Mouse (Mus musculus) right cerebral cortex, postnatal 14 days (tissue): ENCODE measurements around the gene Mis18a.

Experiments
- DNase-seq: peaks from one replicate; pipeline ENCODE4 v3.0.0; 2022

Gene Mis18a

DNA sequence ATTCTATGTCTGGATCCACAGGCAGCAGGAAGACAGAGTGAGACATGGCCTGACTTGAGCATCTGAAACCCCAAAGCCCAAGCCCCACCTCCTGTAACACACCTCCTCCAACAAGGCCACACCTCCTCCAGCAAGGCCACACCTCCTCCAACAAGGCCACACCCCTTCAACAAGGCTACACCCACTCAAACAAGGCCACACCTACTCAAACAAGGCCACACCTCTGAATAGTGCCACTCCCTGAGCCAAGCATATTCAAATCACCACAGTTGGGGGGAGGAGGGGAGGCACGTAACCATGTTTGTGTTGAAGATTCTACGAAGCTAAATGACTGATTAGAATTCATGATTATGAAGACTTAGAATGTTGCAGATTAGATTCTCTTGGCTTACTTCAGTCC, 25.7 kb downstream of the Mis18a start:
- DNase-seq: no peak

DNA sequence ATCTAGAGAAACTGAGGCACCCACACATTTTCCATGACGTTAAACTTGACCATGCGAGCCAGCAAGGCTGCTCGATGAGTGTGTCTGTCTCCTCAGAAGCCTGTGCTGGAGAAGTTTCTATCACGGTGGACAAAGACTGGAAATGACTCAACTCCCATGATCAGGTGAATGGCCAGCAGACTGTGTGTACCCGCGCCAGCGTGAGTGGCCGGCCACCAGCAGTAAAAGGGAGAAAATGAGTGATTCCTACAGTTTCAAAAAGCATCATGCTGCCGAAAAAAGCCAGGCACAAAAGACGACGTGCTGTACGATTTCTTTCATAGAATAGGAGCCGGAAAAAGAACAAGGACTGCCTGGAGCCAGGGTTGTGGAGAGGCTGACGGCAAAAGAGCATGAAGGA, 27.8 kb downstream of the Mis18a start:
- DNase-seq: no peak

DNA sequence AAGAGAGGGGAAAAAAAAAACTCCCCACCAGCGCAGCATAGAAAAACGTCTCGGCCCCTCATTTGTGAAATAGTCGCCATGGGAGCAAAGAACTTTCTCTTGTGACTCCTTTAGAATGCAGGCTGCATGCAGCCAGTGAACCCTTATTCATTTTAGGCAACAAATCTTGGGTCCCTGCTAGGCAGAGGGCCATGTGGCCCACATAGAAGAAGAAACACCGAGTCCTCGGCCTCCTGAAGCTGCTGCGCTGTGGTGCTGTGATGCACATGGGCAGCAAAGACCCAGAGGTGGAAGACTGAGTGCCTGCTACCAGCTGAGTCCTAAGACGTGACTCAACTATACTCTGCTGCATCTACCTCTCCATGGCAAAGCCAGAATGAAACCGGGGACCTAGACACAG, 30.9 kb downstream of the Mis18a start:
- DNase-seq: no peak

DNA sequence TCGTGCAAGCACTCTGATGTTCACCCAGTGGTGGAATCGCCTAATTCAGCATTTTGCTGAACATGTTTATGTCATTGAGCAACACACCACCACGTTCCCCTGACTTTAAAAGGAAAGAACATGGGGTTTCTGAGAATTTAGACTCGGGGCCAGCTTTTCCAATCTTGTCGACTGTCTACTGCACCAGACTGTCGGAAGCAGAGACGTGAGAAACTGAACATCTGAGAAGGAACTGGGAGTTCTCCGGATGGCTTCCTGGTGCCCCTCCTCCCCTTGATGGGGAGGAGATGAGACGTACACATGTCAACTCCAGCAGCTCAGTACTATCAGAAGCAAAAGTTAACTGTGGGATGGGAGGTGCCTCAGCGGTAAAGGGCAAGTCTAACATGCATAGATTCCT, 32.1 kb downstream of the Mis18a start:
- DNase-seq: no peak

DNA sequence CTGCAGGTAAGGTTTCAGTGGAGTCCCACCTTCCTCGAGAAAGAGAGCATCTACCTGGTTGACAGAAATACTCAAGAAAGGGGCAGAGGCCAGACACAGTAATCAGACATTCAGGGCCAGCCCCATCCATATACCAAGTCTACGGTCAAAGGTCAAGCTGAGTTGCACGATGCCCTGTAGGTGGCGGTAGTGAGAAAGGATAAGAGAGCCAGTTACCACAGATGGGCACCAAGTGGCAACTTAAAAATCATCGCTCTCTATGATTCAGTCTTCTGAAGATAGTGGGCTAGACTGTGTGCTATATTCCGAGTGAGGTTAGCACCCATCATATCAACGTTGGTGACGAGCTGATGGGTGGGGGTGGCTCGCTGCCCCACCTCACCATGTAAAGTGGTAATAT, 32.5 kb downstream of the Mis18a start:
- no peak for DNase-seq

DNA sequence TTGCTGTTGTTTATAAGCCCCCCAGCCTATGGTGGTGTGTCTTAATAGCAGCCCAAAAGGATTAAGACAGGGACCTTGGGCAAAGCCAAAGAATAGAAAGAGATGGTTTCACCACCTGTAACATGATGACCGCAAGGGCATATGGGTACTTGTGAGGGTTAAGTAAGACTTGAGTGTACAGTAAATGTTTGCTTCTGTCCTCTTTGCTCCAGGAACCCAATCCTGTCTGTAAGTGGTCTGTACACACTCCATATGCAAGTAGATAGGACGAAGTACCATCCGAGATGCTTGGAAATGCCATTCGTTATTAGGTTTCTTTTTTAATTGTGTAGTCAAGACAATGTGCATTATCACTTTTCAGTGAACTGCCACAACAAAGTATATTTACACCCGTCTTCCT, 33.6 kb downstream of the Mis18a start:
- no peak for DNase-seq

DNA sequence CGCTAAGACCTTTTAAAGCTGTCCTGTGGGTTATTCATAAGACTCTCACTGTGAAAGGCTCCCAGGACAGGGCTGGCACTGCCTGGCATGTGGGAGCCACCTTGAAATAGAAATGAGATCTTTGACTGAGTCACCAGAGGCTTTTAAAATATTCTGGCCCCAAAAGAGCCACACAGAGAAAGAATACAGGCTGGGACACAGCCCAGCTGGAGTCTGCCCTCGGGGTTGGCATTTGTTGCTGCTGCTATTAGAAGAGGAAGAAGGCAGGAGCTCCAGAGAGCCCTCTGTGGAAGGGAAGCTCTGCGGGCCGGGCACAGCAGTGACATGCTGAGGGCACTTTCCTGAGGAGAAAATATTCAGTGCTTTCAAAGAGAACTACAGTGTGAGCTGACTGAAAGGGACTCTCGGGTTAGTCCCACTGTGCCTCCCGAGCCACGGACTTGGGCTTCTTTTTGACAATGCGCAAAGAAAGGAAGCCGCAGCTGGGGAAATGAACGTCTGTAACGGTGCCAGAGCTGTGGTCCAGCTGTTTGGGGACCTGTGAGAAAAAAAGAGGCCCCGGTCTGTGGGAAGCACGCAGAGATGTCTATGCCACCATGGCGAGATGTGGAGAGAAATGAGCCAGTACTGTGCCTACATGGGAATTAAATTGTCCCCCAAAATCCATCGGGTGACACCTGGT, 34.4 kb downstream of the Mis18a start:
- no peak for DNase-seq

DNA sequence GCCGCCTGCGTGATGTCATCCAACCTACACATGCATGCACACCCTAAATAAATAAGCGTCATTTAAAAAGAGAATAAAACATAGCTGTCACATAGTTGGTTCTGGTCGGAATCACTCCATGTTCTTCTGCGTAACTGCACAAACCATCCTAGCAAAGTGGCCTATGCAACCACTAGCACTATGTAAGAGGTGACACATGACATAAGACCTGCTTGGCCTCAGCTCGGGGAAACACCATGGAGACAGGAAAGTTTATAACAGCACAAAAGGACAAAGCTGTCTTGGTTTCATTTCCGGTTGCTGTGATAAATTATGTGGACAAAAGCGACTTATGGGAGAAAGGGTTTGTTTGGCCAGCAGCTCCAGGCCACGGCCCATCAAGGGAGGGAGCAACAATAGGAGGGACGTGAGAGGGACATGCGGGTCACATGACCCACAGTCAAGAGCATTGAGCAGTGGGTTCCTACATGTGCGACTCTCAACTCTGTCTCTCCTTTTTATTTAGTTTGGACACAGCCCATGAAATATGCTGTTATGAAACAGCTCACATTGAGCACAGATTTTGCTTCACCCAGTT, 39.4 kb downstream of the Mis18a start:
- DNase-seq: no peak

DNA sequence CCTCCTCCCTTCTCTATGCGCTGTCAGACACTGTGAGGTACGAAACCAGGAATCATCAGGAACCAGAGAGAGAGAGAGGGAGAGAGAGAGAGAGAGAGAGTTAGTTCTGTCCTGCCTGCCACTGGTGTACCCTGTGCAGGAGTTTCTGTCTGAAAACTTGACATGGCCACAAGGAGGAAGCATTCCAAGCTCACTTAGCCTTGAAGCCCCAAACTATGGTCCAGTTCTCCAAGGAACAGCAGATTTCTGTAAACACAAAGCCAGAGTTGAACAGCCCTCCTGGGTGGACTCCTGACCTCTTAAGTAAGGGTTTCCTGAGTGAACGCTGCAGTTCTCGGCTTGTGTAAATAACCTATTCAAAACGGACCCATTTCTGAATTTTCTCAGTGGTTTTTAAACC, 40.2 kb downstream of the Mis18a start:
- DNase-seq: no peak

DNA sequence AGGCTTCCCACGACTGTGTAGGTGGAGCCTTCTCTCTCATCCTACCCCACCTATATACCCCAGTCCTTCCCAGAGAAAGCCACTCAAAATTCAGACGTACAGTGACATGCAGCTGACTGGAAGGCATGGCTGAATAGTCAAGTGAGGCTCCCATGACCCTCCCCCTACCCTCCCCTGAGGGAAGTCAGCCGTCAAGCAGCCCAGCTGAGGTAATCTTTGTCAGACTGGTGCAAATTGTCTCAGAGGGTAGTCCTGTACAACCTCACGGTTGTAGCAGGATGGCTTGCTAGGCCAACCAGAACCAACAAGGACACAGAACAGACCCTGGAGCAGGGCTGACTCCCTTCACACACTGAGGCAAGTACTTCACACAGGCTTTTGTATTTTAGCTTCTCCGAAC, 43.1 kb downstream of the Mis18a start:
- DNase-seq: no peak

DNA sequence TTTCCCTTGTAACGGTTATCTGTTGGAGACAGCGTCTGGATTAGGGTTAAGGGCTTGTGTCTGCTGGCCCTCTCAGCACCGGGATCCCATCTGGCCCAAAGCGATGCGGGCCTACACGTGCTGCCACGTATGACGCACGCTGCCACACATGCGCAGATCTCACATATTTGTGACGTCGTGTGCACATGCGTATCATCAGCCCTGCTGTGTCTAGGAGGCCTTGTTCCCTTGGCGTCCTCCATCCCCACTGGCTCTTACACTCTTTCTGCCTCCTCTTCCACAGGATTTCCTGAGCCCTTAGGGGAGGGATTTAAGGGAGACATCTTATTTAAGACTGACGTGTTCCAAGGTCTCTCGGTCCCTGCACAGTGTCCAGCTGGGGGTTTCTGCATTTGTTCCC, 47.2 kb downstream of the Mis18a start:
- no peak for DNase-seq

DNA sequence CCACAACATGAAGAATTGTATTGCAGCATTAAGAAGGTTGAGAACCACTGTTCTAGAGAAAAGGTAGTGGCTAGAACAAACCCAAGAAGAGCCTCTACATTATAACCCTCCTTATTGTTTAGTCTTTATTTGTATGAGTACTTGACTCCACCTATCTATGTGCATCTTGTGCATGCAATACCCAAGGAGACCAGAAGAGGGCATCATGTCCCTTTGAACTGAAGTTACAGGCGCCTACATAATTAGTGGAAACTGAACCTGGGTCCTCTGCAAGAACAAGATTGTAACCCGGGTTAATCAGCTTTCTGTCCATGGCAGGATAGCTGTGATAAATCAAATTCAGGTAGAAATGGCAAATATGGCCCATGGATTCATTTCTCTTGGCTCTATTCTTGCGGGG, 48.4 kb downstream of the Mis18a start:
- DNase-seq: no peak

DNA sequence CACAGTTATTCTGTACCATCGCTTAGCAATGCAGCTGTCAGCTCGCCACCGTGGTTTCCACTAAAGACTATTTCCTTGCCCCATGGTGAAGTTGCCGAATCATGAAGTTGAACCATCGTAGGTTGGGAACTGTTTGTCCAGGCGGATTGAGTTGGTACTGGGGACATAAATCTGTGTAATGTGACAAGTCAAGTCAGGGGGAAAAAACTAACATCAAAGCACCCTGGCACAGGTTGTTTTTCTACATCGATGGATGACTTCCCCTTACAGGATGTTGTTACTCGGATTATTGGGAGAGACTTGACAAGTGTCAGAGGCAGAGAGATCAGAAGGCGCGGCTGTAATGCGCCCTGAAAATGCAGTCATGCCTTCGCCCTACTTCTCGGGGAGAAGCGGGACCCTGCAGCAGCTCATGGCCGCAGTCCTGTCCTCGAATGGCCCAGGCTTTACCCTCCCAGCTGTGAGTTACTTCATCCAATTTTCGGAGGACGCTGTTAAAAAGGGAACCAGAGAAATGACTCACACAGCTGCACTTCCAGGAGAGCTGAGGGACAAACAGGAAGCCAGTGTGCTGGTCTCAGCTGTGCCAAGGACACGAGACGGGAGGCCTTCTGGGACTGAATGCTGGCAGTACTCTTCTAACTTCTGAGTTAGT, 50.2 kb downstream of the Mis18a start:
- DNase-seq: no peak

DNA sequence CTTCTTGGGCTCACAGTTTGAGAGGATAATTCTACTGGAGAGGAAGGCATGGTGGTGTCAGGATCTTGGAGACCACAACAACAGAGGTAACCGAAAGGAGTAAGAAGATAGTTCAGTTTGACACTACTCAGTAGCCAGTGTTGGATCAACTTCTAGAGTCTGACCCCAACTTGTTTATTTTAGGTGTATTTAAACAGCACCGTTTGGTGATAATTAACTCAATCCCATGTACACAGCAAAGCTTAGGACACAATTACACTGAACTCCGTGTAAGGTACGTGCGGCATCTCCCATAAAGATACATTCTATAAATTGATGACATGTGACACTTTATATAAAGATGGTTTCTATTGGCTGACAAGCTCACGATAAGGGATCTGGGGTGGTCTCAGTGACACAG, 52.6 kb downstream of the Mis18a start:
- DNase-seq: no peak

DNA sequence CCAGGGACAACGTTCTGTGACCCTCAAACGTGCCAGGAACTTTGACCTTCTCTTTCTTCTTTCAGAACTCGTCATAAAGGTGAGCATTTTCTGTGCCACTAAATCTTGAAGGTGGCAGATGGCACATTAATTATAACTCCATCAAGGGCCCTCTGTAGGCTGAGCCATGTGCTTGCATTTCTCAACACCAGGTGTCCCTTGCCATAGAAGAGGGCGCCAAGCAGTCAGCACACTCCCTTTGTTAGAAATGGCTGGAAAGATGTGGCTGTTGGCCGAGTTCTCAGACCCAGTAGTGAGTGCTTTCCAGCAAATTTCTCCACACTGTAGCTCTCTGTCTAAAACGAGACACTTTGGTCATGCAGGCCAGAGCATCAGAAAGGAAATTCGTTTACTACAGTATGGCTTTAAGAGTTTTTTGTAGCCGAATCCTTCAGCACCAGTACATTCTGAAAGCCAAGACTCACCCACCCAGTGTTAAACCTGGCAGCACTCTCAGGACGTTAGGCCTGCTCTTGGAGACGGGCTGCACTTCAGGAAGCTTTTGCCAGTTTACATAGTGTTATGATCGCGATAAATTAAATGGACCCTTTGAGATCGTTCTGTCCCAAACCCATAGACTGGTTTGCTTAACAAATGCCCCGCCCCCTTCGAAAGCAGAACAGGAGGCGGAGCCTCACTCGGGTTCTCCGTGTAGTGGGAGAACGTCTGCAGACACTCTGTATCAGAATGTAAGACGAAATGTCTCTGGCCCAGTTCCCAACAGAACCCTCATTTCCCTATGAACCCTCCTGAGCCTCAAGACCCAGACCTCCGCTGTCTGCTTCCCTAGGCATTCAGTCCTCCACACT, 53.5 kb downstream of the Mis18a start:
- no peak for DNase-seq
